Mouse (Mus musculus): ENCODE measurements around the gene Rer1. TPM values are rescaled to one million over a fixed set of nuclear protein-coding genes. Genes with fewer than 3 reads are reported as not detected.
A peak's percentile ranks its signal among the peaks of the same experiment; 100 is the strongest.
"Not testable (repeated sequence)": the region's sequence is repeated elsewhere in the genome, so short reads cannot be mapped to it uniquely, and the experiment has no call there.

Gene Rer1
- total RNA-seq, 2 experiments from 2014 or later, result 48.1 to 48.8 TPM

- DNase-seq, result no peak
- intact Hi-C loops (cut with DNase I; ENCODE audit: low total_unique reads), result no loop called here
Observed at GRCm38 (mm10) chr4:155085206-155086107, 725 bp downstream of the Rer1 start.

- DNase-seq, result no peak
- intact Hi-C loops (cut with DNase I; ENCODE audit: low total_unique reads), result no loop called here
Observed at GRCm38 (mm10) chr4:155084351-155084750, 1.8 kb downstream of the Rer1 start.

GRCm38 (mm10) chr4:155083553-155083952 lies 2.6 kb downstream of the Rer1 start:
- no peak for DNase-seq
- intact Hi-C loops (cut with DNase I; ENCODE audit: low total_unique reads), result no loop called here

- intact Hi-C loops (cut with DNase I; ENCODE audit: low total_unique reads), result no loop called here
- DNase-seq, result no peak
Observed at GRCm38 (mm10) chr4:155079666-155080065, 6.5 kb downstream of the Rer1 start.

GRCm38 (mm10) chr4:155078808-155079207 lies 7.4 kb downstream of the Rer1 start:
- intact Hi-C loops (cut with DNase I; ENCODE audit: low total_unique reads); DNase-seq: not testable (repeated sequence)

GRCm38 (mm10) chr4:155076677-155077076 lies 9.5 kb downstream of the Rer1 start:
- DNase-seq, result no peak
- intact Hi-C loops (cut with DNase I; ENCODE audit: low total_unique reads), result no loop called here

GRCm38 (mm10) chr4:155075813-155076212 lies 10.4 kb downstream of the Rer1 start:
- DNase-seq, result no peak

GRCm38 (mm10) chr4:155075137-155075536 lies 11.0 kb downstream of the Rer1 start:
- intact Hi-C loops (cut with DNase I; ENCODE audit: low total_unique reads), result no loop called here
- DNase-seq, result no peak

More at GRCm38 (mm10) chr4:155075813-155076212, 10.4 kb downstream of the Rer1 start:
- intact Hi-C loops (cut with DNase I; ENCODE audit: low total_unique reads), result no loop called here

GRCm38 (mm10) chr4:155074418-155074817 lies 11.8 kb downstream of the Rer1 start:
- no peak for DNase-seq
- intact Hi-C loops (cut with DNase I; ENCODE audit: low total_unique reads), result no loop called here

GRCm38 (mm10) chr4:155070921-155071320 lies 15.3 kb downstream of the Rer1 start:
- intact Hi-C loops (cut with DNase I; ENCODE audit: low total_unique reads), result no loop called here
- no peak for DNase-seq

- no peak for DNase-seq
- intact Hi-C loops (cut with DNase I; ENCODE audit: low total_unique reads), result no loop called here
Observed at GRCm38 (mm10) chr4:155070199-155070598, 16.0 kb downstream of the Rer1 start.

- no peak for DNase-seq
- intact Hi-C loops (cut with DNase I; ENCODE audit: low total_unique reads), result no loop called here
Observed at GRCm38 (mm10) chr4:155069191-155069590, 17.0 kb downstream of the Rer1 start.

- intact Hi-C loops (cut with DNase I; ENCODE audit: low total_unique reads), result no loop called here
Observed at GRCm38 (mm10) chr4:155068357-155068972, 17.7 kb downstream of the Rer1 start.

GRCm38 (mm10) chr4:155066834-155067522 lies 19.2 kb downstream of the Rer1 start, which contains the start of gene Pex10:
TSS of gene Pex10 (plus strand) at chr4:155067016.
- DNase-seq, result peak; percentile 97
- intact Hi-C loops (cut with DNase I; ENCODE audit: low total_unique reads), result no loop called here

More at GRCm38 (mm10) chr4:155068357-155068972, 17.7 kb downstream of the Rer1 start:
- DNase-seq, result no peak

GRCm38 (mm10) chr4:155065970-155066833 lies 20.0 kb downstream of the Rer1 start:
- DNase-seq, result peak; percentile 81
- intact Hi-C loops (cut with DNase I; ENCODE audit: low total_unique reads), result no loop called here

GRCm38 (mm10) chr4:155064474-155064873 lies 21.7 kb downstream of the Rer1 start:
- intact Hi-C loops (cut with DNase I; ENCODE audit: low total_unique reads), result loop anchor here (5.0 kb wide), 2 partner anchors 77 to 192 kb away; no protein-coding TSS in a partner anchor
- DNase-seq, result no peak

- intact Hi-C loops (cut with DNase I; ENCODE audit: low total_unique reads), result loop anchor here (5.0 kb wide), 2 partner anchors 77 to 192 kb away; no protein-coding TSS in a partner anchor
- DNase-seq, result no peak
Observed at GRCm38 (mm10) chr4:155063895-155064294, 22.3 kb downstream of the Rer1 start.

GRCm38 (mm10) chr4:155058325-155058724 lies 27.9 kb downstream of the Rer1 start:
- DNase-seq, result no peak
- intact Hi-C loops (cut with DNase I; ENCODE audit: low total_unique reads), result no loop called here

GRCm38 (mm10) chr4:155056724-155057123 lies 29.5 kb downstream of the Rer1 start, which contains the start of gene Plch2:
TSS of gene Plch2 (minus strand) at chr4:155056784.
- intact Hi-C loops (cut with DNase I; ENCODE audit: low total_unique reads), result no loop called here
- no peak for DNase-seq
